Mouse (Mus musculus) thymus, adult 2 months (tissue): ENCODE measurements around the gene Atxn1. TPM values are rescaled to one million over a fixed set of nuclear protein-coding genes. Genes with fewer than 3 reads are reported as not detected.

Experiments used
- DNase-seq: peaks from one replicate; pipeline ENCODE4 v3.0.0; 2021
- H3K27ac ChIP-seq: fragments of 200-500 bp; 2 replicates; pipeline ENCODE4 v1.5.1; 2012; ENCODE audit warnings: low read length, control low read depth; ENCODE audit not compliant: control insufficient read depth, insufficient read depth
- H3K27me3 ChIP-seq: fragments of 200-500 bp; 2 replicates; pipeline ENCODE4 v1.6.1; 2012; ENCODE audit warnings: mild to moderate bottlenecking, low read length, moderate library complexity, mixed read lengths; ENCODE audit not compliant: control insufficient read depth, insufficient read depth
- H3K36me3 ChIP-seq: fragments of 200-500 bp; 2 replicates; pipeline ENCODE4 v1.6.1; 2012; ENCODE audit warnings: mild to moderate bottlenecking, low read length, moderate library complexity; ENCODE audit not compliant: control insufficient read depth, insufficient read depth
- H3K4me1 ChIP-seq: fragments of 200-500 bp; replicated peaks from 2 replicates; pipeline ENCODE4 v1.6.1; 2012; ENCODE audit warnings: low read length; ENCODE audit not compliant: control insufficient read depth, insufficient read depth
- H3K4me3 ChIP-seq: fragments of 200-500 bp; 2 replicates; pipeline ENCODE4 v1.5.1; 2012; ENCODE audit warnings: mild to moderate bottlenecking, low read length, control low read depth, moderate library complexity; ENCODE audit not compliant: control insufficient read depth, insufficient read depth
- CTCF ChIP-seq: fragments of 200-500 bp; IDR thresholded peaks from 2 replicates; pipeline ENCODE4 v1.5.1; 2012; ENCODE audit warnings: mild to moderate bottlenecking, control low read depth, low read length, moderate library complexity, borderline replicate concordance; ENCODE audit not compliant: control insufficient read depth, poor library complexity, insufficient read depth; ENCODE audit errors: extremely low read depth
- POLR2A ChIP-seq: fragments of 200-500 bp; IDR thresholded peaks from 2 replicates; pipeline ENCODE4 v1.6.1; 2012; ENCODE audit warnings: mild to moderate bottlenecking, low read length, control low read depth, moderate library complexity; ENCODE audit not compliant: control insufficient read depth, poor library complexity, insufficient read depth; ENCODE audit errors: extremely low read depth
- WGBS: fragments of 180-500 bp; shearing (Covaris S2); methylation state at CpG from one replicate; pipeline ENCODE4 v1.1.7; 2018; 5-methylcytosine and 5-hydroxymethylcytosine counted together
- polyA plus RNA-seq: library from polyadenylated mRNA; depleted of rRNA; stranded (reverse); fragments of >200 nt; gene quantifications from 2 replicates; pipeline ENCODE4 v1.2.3, GENCODE M21; 2012

Gene Atxn1
- polyA plus RNA-seq, 1 experiment: 13.5 TPM

DNA sequence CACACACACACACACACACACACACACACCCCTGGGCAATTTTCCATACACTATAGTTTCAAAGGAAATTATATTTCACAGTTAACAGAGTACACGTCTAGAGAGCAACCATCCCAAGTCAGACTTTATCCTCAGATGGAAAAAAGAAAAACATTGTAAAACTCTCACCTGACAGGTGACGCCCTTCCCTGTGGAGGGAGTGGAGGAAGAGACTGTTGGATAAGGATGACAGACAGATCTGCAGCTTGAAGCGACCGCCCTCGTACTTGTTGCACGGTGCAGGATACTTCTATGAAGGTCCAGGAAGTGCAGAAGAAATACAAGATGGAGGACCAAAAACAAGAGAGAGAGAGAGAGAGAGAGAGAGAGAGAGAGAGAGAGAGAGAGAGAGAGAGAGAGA is 8.5 kb downstream of the Atxn1 start:
- no peak for DNase-seq
- no peaks in the 10 kb centered on the region for H3K27me3 ChIP-seq
- no peak overlapping the region for H3K27ac ChIP-seq
- H3K4me3 ChIP-seq: no peak overlapping the region
- H3K4me1 ChIP-seq: no peaks in the 10 kb centered on the region
- H3K36me3 ChIP-seq: no peaks in the 10 kb centered on the region
- TF ChIP-seq CTCF (no peak), POLR2A (no peak)
- WGBS: 92% methylated on average over 6 of the region's 6 CpGs

DNA sequence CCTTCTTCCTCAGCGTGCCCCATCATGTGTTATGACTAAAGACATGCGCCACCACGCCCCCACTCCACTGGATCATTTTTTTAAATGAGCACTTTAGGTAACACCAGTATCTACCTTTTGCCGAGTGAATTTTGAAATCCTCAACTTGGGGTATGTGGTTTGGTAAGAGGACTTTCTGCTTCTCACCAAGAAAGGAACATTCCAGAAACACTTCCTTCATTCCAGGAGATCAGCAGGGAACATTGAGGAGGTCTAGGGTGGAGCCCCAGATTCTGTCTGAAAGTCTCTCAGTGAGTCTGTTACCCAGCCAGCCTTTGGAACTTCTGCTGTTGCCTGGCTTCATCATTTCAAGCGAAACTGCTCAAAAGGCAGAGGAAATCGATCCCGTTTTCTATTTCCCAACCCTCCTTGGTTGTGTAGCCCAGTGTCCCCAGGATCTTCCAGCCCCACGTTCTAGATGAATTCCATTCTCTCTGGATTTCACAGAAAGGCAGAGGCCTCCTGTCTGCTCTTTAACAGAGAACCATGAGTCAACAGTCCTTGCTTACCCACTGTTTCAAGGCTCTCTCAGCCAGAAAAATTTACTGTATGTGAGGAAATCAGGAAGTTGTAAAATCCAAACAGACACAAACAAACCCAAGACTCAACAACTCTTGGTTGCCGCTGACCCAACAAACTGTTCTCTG is 9.3 kb downstream of the Atxn1 start:
- H3K4me1 ChIP-seq: no peaks in the 10 kb centered on the region
- 96% methylated on average over 9 of the region's 9 CpGs for WGBS
- TF ChIP-seq POLR2A: no peak
- no peak for TF ChIP-seq CTCF
- no peaks in the 10 kb centered on the region for H3K36me3 ChIP-seq
- no peak for DNase-seq
- no peak overlapping the region for H3K4me3 ChIP-seq
- H3K27me3 ChIP-seq: no peaks in the 10 kb centered on the region
- no peak overlapping the region for H3K27ac ChIP-seq

DNA sequence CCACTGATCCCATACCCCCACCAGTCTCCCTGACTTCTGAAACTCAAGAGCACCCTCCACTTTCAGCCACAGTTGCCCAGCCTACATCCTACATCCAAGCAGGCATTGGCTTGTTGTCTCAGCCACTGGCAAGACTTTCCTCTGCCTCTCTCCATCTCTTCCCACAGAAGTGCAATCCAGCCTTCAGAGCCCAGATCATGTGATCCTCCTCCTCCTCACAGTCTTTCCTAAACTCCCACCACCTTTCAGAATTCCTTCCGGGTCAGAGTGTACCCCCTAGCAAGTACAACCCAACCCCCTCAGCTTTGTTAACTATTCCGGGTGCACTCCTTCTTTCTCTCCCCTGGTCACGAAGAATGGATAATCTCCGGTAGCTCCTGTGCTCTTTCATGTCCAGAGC is 11.7 kb downstream of the Atxn1 start:
- H3K27me3 ChIP-seq: no peaks in the 10 kb centered on the region

DNA sequence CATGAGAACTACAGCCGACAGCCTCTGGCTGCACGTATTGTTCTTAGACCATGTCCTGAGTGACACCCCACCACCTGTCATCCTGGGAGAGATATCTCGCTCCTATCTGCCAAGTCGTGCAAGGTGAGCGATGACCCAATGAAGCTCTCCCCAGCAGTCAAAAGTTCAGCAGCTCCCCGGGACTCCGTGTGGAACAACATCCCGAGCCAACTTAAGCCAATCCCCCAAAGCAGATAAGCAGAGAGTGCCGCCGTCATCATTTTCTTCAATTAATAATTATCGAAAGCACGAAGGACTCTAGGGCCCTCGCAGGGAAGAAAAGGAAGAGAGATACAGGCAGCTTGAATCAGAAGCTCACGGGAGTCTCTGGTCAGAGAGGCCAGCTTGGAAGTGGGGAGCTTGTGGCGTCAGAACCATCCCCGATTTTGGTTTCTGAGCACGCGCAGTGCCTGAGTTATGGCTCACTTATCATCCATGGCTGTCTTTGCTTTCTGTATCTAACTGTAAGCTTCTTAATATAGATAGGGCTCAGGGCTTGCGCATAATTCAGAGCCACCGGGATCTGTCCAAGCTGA is 13.7 kb downstream of the Atxn1 start:
- no peak for DNase-seq
- no peak overlapping the region for H3K27ac ChIP-seq

More for the DNA sequence above, 11.7 kb downstream of the Atxn1 start:
- no peaks in the 10 kb centered on the region for H3K36me3 ChIP-seq
- H3K27ac ChIP-seq: no peak overlapping the region
- 93% methylated on average over 4 of the region's 4 CpGs for WGBS
- TF ChIP-seq POLR2A (no peak), CTCF (no peak)
- no peaks in the 10 kb centered on the region for H3K4me1 ChIP-seq
- DNase-seq: no peak
- H3K4me3 ChIP-seq: no peak overlapping the region

DNA sequence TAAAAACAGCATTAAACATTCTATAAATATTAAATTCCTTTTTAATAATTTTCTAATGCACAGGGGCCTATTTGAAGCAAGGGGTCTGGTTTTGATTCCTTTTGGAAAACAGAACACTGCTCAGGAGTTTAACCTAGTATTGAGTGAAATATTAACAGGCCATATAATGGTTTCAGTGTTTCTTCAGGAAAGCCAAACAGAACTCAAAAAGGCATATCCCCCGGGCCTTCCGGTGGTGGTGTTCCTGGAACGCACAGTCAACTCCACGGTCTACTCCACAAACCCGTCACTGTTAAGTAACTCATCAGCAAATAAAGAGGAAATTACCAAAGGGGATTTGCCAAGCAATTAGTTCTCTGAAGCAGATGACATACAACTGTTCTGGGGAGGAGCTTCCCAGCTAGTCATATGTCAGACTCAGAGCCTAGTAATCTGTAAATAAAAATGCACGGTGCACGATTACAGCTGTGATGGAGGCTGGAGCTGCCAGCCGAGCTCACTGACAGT is 14.4 kb downstream of the Atxn1 start:
- 89% methylated on average over 8 of the region's 8 CpGs for WGBS
- H3K4me1 ChIP-seq: no peaks in the 10 kb centered on the region
- H3K4me3 ChIP-seq: no peak overlapping the region
- H3K36me3 ChIP-seq: no peaks in the 10 kb centered on the region
- H3K27ac ChIP-seq: no peak overlapping the region
- TF ChIP-seq CTCF (no peak), POLR2A (no peak)
- DNase-seq: no peak
- H3K27me3 ChIP-seq: no peaks in the 10 kb centered on the region

More for the DNA sequence above, 13.7 kb downstream of the Atxn1 start:
- 92% methylated on average over 20 of the region's 20 CpGs for whole genome bisulfite sequencing
- H3K36me3 ChIP-seq: no peaks in the 10 kb centered on the region
- no peaks in the 10 kb centered on the region for H3K4me1 ChIP-seq
- H3K4me3 ChIP-seq: no peak overlapping the region
- H3K27me3 ChIP-seq: no peaks in the 10 kb centered on the region
- TF ChIP-seq POLR2A (no peak), CTCF (no peak)

DNA sequence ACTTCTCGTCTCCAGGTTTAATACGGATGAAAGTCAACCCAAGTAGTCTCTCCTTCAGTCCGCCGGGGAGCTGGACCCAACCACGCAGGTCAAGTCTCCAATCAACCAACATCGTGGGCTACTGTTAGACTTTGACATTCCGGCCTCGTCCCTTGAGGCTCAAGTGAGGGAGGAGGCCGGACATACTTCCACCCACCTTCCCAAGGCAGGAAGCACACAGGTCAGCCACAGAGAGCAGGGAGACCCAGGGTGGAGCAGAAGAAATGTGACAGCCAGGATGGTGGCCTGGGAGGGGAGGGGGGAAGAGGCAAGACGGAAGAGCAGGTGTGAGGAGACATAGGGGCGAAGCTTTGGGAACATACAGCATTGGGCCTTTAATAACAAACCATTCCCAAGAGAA is 18.7 kb downstream of the Atxn1 start:
- no peak overlapping the region for H3K27ac ChIP-seq
- no peak overlapping the region for H3K4me3 ChIP-seq
- no peaks in the 10 kb centered on the region for H3K4me1 ChIP-seq
- H3K27me3 ChIP-seq: no peaks in the 10 kb centered on the region
- WGBS: 97% methylated on average over 11 of the region's 11 CpGs
- TF ChIP-seq POLR2A (no peak), CTCF (no peak)
- DNase-seq: no peak
- no peaks in the 10 kb centered on the region for H3K36me3 ChIP-seq
